Mouse (Mus musculus): ENCODE measurements around the gene Ufsp2. TPM values are rescaled to one million over a fixed set of nuclear protein-coding genes. Genes with fewer than 3 reads are reported as not detected.

Ufsp2 gene
- total RNA-seq (2021) = 10 to 100 TPM; 52.6 to 53.3 TPM

DNA sequence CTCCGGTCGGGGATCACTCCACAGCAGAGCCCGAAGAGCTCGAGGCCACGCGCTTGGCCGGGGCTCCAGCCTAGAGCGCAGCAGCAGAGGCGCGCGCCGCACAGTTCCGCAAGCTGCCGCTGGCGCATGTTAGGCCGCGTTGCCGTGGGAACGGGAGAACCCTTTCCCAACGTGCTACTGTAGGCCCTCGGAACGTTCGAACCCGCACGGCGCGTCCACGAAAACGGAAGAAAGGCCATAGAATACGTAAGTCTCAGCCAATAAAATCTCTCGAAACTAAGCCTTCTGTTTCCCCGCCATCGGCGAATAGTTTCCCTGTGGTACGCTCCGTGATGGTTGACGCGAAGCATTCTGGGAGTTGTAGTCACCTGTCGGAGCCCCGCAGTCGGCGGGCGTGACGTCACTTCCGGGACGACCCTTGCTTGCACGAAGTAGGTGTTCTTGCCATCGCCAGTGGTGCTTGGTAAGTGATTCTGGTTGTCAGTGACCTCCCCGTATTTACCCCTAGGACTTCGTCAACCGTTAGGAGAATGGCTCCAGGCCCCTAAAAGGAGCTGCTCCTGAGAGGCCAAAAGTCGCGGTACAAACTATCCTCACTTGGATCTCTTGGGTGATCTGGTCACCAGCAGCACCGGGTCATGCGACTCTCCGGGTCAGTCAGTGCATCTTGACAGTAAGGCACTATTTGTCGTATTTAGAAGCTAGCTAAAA, at the start of gene Ufsp2, which contains the start of gene 1700029J07Rik:
Gene Ufsp2, plus strand, starts transcription at position 403 of the 711 bp plus-strand sequence.
Gene 1700029J07Rik, minus strand, starts transcription at position 127 of the 711 bp plus-strand sequence.
- peak; percentile 98 to 99 for DNase-seq (ENCODE audit: extremely low spot score in 1 of 2, low spot score in 2 of 2)
- intact Hi-C loops (cut with DNase I) = no loop called here

DNA sequence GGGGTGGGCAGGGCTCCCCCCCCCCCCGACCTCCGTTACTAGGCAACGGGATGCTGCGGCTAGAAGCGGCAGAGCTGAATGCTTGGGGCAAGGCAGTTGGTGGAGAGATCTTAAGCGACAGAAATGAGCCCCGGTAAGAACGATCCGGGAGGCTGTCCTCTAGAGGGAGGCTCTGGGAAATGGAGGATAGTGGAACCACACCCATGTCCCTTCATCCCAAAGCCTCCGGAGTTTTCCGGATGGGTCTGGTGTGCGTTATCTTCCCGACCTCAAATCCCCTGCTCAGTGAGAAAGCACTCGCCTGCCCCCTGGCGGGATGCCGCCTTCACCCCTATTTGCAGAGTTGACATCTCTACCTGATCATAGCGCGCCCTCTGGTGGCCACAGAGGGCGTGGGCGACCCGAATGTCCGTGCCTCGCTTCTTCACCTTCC, 40.7 kb upstream of the Ufsp2 start, which contains the start of gene Ccdc110:
Gene Ccdc110, plus strand, starts transcription at position 38 of the 433 bp plus-strand sequence.
- peak; percentile 91 to 96 for DNase-seq (ENCODE audit: extremely low spot score in 1 of 2, low spot score in 2 of 2)
- intact Hi-C loops (cut with DNase I) = loop anchor here (1.0 to 5.0 kb wide), 3 partner anchors 117 to 497 kb away; no protein-coding TSS in a partner anchor

DNA sequence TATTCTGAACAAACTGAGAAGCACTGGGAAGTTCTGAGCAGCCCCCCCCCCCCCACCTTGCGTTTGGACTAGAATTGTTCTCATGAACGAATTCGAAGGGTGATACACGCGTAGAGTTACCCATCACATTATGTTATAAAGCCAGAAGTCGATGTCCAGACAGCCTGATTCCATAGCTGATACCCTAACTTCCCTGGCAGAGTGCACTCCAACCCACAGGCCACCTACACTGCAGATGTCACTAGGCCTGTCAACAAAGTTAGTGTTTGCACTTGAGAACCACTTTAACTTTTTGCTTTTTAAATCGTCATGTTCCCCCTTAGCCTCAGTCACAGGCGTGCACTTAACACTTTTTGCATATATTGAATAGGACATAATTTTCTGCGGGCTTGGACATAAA, 38.3 kb upstream of the Ufsp2 start:
- no peak for DNase-seq (ENCODE audit: extremely low spot score in 1 of 2, low spot score in 2 of 2)
- intact Hi-C loops (cut with DNase I) = loop anchor here (5.0 kb wide), 1 partner anchor 500 kb away; no protein-coding TSS in a partner anchor

GRCm38 (mm10) chr8:45946283-45946682, 29.0 kb upstream of the Ufsp2 start:
- no peak for DNase-seq (ENCODE audit: extremely low spot score in 1 of 2, low spot score in 2 of 2)
- intact Hi-C loops (cut with DNase I) = no loop called here

DNA sequence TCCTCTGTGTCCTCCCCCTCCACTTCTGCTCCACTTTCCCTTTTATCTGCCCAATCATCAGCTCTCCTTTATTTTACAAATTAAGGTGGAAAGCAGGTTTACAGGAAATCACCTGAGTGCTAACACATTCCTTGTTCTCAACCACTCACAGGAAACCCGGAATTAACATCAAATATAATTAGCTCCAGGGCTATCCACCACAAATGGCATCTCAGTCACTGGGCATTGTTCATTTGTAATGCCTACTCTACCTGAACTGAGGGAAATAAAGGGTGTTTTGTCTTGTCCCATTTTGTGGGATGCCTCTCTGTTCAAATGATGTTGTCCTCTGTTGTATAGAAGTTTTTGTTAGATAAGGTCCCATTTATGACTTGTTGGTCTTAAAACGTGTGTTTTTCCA, 24.7 kb upstream of the Ufsp2 start:
- DNase-seq (ENCODE audit: extremely low spot score in 1 of 2, low spot score in 2 of 2) = no peak
- intact Hi-C loops (cut with DNase I) = no loop called here

GRCm38 (mm10) chr8:45970894-45971293, 4.4 kb upstream of the Ufsp2 start:
- DNase-seq (ENCODE audit: extremely low spot score in 1 of 2, low spot score in 2 of 2) = no peak
- intact Hi-C loops (cut with DNase I) = no loop called here

DNA sequence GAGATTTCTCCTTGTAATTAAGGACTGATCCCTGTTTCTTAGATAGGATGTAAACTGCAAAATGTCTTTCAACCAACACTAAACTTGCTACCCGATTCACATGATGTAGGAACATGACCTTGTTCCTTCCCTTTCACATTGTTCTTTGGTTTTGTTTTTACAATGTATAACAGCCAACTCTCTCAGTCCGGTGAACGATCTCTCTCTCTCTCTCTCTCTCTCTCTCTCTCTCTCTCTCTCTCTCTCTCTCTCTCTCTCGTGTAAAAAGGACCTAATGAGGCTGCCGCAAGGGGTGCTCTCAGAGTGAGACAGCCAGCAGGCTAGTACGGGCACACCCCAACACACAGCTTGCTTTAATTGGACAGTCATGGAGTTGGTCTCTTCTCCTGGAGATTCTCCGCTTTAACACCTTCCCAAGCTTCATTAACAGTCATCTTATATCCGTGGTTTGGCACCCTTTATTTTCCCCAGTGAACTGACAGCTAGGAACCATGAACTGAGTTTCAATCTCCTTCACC, 1.3 kb upstream of the Ufsp2 start:
- DNase-seq (ENCODE audit: extremely low spot score in 1 of 2, low spot score in 2 of 2) = no peak
- intact Hi-C loops (cut with DNase I) = no loop called here

GRCm38 (mm10) chr8:45975837-45976468, 625 bp downstream of the Ufsp2 start:
- no peak for DNase-seq (ENCODE audit: extremely low spot score in 1 of 2, low spot score in 2 of 2)
- intact Hi-C loops (cut with DNase I) = no loop called here

GRCm38 (mm10) chr8:45986665-45987064, 11.3 kb downstream of the Ufsp2 start:
- intact Hi-C loops (cut with DNase I) = no loop called here

DNA sequence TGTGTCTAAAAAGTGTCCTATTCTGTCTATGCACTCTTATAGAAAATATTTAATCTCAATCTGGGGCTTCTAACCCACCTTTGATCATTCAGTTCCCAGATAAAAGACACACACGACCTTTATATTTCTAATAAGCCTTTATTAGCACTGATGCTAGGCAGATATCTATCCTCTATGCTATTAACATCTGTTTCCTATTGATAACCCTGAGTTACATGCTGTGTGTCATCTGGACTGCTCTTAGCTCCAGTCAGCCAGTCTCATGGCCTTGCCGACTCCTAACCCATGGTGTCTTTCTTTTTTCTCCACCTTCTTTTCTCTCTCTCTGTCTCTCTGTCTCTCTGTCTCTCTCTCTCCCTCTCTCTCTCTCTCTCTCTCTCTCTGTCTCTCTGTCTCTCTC, 12.9 kb downstream of the Ufsp2 start:
- intact Hi-C loops (cut with DNase I) = no loop called here
- no peak for DNase-seq (ENCODE audit: extremely low spot score in 1 of 2, low spot score in 2 of 2)

More at GRCm38 (mm10) chr8:45986665-45987064, 11.3 kb downstream of the Ufsp2 start:
- DNase-seq (ENCODE audit: extremely low spot score in 1 of 2, low spot score in 2 of 2) = no peak

DNA sequence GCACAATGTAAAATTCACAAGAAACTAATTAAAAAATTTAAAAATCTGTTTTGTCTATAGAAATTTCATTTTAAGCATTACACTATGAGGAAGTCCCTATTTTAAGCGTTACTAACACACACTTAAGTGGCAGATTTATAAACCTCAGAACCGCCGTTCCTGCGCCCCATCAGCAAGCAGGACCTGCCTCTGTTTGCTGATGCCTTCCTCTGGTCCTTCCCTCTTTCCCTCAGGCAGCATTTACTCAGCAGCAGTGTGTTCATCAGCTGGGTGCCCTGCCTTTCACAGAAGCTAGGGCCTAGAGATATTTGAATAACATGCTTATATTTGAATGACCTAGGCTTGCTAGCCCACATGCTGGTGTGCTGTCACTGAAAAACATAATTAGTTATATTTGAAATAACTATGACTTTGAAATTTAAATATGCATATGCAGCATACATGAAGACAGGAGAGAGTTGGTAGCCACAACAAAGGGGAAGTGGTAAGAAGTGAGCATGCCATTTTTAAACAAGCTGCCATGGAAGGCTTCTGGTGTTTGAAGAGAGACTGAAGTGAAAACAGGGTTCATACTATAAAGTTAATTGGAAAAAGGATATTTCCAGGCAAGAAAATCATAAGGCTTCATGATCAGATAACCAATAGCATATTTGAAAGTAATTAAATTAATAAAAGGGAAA, 15.4 kb downstream of the Ufsp2 start:
- intact Hi-C loops (cut with DNase I) = no loop called here
- no peak for DNase-seq (ENCODE audit: extremely low spot score in 1 of 2, low spot score in 2 of 2)

- intact Hi-C loops (cut with DNase I) = no loop called here
- DNase-seq (ENCODE audit: extremely low spot score in 1 of 2, low spot score in 2 of 2) = no peak
Observed at GRCm38 (mm10) chr8:45994111-45994510, 18.8 kb downstream of the Ufsp2 start.

- intact Hi-C loops (cut with DNase I) = no loop called here
- no peak for DNase-seq (ENCODE audit: extremely low spot score in 1 of 2, low spot score in 2 of 2)
Observed at GRCm38 (mm10) chr8:45995576-45995975, 20.2 kb downstream of the Ufsp2 start.

DNA sequence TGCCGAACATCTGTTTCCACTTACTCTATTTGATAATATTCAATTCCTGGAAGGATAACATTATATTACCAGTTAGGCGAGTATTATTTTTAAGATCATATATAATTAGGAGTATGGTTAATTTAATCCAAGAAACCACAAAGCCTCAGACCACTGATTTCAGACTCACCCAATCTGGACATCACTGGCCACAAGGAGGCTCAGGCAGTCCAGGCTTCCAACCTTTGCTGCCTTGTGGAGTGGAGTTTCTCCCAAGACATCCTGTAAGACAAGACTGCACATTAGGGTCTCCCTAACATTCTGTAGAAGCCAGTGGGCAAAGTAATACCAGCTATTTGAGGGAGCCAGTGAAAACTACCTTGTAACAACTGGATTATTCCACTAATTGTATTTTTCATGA, 22.9 kb downstream of the Ufsp2 start:
- no peak for DNase-seq (ENCODE audit: extremely low spot score in 1 of 2, low spot score in 2 of 2)
- intact Hi-C loops (cut with DNase I) = no loop called here

- intact Hi-C loops (cut with DNase I) = no loop called here
- DNase-seq (ENCODE audit: extremely low spot score in 1 of 2, low spot score in 2 of 2) = peak in 1 of 2 experiments; percentile 26
Observed at GRCm38 (mm10) chr8:45999138-45999783, 23.9 kb downstream of the Ufsp2 start, which contains the start of gene Lrp2bp. Lrp2bp (plus strand) TSS chr8:45999303.

GRCm38 (mm10) chr8:45999784-46000705, 24.7 kb downstream of the Ufsp2 start:
- DNase-seq (ENCODE audit: extremely low spot score in 1 of 2, low spot score in 2 of 2) = peak; percentile 95 to 99
- intact Hi-C loops (cut with DNase I) = loop anchor here (10.0 kb wide), 1 partner anchor 155 kb away; the partner anchor contains the start of genes Cfap97 and Snx25

GRCm38 (mm10) chr8:46005596-46005995, 30.3 kb downstream of the Ufsp2 start, which contains the start of gene Ankrd37:
Ankrd37 (minus strand) TSS chr8:46005707.
- intact Hi-C loops (cut with DNase I) = loop anchor here (10.0 kb wide), 1 partner anchor 149 kb away; the partner anchor contains the start of genes Cfap97 and Snx25
- no peak for DNase-seq (ENCODE audit: extremely low spot score in 1 of 2, low spot score in 2 of 2)
